Mouse (Mus musculus): ENCODE data around the gene Micall1.

- TF ChIP-seq CTCF (IDR thresholded peaks at IDR 0.05; ENCODE audit: control insufficient read depth, insufficient read depth, low read length) (no peak), POLR2A (IDR thresholded peaks at IDR 0.05; ENCODE audit: borderline replicate concordance, control insufficient read depth, low read depth, low read length) (no peak)
Measured at GRCm38 (mm10) chr15:79119491-79119890, 10.8 kb downstream of the Micall1 start.

All from bone marrow, adult 2 months (tissue).